Mouse (Mus musculus): ENCODE measurements at regions not wholly inside any gene's neighbourhood (a gene's known extent, or its start where the extent isn't known, plus 50 kb on each side); places are given as distances from the start of the nearest gene placed in this dataset.
A peak's percentile ranks its signal among the peaks of the same experiment; 100 is the strongest.

DNA sequence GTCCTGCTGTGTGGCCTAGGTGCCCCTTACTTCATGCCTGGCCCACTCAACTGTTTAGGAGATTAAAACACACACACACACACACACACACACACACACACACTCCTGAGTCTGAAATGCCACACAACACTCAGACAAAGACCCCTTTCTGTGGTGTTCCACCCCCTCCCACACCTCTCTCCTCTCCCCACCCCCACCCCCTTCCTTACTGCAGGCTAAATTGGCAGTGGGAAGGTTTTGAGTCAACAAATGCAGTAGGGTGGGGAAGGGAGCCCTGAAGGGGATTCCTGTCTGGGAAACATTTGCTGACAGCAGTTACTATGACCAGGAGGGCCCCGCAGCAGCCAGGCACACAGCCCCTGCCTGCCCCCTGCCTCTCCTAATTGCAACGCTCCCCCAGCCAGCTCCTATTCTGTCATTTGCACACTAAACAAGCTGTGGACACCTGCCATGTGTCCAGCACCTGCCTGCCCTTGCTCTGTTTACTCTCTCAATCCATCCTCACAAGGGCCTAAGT is 69.5 kb downstream of the Ephb3 start:
- no peak for DNase-seq

DNA sequence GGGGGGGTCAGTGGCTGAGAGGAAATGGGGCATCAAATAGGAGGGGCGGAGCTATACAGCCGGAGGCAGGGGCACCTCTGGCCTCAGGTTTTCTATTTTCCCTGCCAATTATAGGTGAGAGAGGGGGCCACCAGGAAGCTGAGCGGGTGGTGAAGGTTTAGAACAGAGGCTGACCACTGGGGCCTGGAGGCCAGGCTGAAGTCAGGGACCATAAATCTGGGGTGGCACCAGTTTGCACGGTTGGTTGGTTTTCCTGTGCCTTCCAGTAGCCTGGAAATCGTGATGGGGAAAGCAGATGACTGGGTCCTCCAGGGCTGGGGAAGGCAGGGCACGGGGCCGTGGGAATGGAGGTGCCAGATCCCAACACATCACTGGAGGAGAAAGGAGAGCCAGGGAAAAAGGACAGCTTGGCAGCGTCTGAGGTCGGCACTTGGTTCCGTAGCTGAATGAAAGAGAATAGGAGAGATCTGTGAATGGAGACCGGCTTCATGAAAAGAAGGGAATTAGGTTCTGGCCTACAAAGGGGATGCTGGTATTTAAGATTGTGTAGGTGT is 73.3 kb downstream of the Ephb3 start:
- no peak for DNase-seq

DNA sequence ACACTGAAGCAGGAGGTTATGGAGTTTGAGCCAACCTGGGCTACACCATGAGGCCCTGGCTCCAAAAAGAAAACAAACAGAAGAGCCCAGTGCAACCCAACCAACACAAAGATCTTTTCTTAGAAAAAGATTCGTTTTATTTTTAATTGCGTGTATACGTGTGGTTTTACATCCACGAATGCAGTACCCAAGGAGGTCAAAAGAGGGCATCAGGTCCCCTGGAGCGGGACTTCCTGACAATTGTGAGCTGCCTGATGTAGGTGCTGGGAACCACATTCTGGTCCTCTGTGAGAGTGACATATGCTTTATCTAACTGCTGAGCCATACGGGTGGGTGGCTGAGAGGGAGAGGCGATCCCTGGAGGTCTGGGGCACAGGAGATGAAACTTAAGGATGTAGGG is 73.8 kb downstream of the Ephb3 start:
- DNase-seq = no peak

DNA sequence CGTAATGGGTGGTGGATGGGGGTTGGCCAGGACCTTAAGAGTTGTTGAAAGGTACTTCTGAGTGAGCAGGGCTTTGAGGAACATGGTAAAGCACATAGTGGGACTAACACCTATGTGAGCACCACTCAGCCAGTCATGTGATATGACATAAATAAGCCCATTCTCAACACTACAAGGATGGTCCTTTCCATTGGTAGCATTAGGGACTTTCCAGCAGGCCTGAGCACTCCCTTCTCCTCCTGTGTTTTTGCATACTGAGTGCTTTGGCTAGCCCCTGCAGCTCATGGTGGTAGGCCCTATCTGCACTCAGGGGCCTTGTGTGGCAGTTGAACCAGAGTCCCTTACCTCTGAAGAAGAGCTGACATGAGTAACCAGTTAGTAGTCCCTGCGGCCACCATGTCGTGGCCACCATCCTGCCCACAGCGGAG is 75.7 kb downstream of the Ephb3 start:
- no peak for DNase-seq

DNA sequence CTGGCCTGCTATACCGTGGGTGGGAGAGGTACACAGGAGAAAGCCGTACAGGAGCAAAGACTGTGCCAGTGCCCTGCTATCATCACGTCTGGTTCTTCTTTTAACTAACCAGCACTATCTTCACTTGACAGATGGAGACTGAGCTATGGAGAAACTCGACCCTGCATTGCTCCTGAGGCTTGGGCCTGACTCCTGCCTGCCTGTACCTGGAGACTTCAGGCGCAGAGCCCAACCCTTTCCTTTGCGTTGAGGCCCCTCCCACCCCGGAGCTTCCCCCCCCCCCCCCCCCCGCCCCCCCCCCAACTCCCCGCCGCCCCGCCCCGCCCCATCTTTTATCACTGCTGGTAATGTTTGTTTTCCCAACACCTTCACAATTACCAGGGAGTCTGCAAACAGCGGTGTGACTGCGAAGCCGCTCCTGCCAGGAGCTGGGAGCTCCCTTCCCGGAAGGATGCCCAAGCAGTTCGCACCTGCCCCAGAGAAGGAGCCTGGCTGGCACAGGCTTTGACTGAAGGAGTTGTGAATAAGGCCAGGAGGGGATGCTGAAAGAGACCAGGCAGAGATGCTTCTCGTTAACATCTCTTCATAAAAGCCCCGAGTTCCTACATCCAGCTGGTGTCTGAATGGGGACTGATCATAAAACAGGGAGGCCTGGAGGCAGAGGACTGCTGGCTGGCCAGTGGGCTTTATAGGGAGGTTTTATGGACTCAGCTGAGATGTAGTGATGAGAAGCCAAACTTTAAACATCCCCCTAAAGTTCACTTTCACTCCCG is 77.6 kb downstream of the Ephb3 start:
- DNase-seq = no peak

DNA sequence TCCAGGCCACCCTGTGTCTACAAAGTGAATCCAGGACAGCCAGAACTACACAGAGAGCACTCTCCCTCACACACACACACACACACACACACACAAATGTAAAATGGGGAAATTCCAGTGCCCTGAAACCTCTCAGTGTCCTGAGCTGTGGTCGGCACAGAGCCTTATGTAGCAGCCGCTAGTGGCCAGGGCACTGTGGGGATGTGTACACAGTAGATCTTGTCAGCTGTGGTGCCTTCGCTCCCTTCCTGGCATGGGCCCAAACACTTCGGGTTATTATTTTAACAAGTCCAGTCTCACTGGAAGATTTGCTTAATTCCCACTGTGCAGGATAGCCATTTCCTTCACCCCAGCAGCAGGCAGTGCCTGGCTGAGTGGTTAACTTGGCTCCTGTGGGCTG is 81.5 kb downstream of the Ephb3 start:
- DNase-seq = no peak

DNA sequence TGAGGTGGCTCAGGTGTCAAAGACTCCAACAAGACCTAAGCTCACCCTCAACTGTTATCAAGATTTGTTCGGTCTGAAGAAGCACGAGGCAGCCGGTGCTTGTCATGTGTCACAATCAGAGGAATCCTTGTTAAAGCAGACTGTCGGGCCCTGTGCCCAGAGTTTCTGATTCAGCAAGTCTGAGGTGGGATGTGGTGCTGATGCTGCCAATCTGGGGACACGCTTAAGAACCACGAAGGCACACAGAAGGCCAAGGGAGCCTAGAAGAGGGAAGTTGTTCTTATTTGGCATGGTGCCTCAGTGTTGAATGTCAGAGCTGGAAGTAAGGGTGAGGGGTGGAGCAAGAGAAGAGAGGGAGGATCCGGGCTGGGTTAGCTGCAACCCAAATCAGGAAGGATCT is 85.0 kb downstream of the Ephb3 start:
- DNase-seq = no peak

DNA sequence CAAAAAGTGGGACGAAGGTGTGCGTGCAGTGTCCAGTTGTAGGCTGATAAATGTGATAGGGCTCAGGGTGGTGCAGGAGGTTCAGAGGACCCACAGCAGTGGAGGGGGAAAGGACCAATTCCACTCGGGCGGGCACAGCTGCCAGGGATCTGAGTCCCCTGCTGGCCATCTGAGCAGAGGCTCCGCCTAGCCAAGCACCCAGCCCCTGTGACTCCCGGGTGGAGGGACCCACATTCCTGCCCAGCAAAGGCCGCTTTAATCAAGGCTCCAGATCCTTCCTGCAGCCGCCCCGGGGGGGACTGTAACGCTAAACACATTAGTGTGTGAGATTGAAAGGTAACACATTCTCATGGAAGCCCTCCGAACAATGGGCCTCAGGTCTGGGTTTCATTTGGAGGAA is 88.5 kb downstream of the Ephb3 start:
- DNase-seq = no peak

DNA sequence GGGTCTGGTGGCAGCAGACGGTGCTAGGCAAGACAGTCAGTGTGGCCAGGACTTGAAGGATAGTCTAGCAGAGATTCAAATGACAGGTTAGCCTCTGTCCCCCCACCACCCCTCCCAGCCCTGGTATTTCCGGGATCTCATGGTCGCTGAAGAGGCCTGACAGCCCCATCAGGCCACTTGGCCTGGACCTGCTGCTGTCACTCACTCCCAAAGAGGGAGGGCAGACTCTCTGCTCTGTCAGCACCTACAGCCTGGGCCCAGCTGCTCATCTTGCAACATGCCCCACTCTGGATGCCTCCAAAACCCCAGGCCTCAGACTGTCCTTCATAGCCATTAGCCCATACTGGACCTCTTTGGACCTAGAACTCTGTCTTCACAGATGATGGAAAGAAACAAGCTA is 89.0 kb downstream of the Ephb3 start:
- no peak for DNase-seq

DNA sequence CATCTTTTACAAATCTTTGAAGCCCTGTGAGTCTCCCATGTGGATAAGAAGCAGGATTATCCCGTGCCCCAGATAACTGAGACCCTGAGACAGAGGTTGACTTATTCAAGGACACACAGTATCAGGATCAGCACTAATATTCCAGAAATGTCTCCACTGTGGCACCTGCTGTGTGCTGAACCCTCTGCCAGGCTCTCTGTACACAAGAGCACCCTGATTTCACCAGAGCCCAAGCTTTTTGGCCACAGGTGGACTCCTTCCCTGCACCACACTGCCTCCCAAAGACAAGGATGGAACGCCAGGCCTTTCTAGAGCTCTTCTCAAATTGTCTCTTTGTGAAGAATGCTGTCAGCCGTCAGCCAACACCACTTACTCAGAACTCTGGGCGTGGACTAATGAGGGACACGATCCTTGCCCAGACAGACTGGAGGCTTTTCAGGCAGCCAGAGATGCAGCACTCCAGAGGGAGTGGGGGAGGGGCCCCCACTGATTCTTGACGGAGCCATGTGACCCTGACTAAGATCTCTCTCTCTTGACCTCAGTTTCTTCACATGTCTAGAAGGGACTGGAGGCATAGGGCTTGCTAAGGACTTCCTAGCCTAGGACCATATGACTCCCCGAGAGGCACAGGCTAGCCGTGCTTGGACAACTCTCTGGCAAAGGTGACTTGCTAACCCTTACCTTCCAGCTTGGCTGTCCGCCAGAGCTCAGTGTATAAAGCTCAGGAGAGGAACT is 90.3 kb downstream of the Ephb3 start:
- DNase-seq = peak; percentile 13 to 39

DNA sequence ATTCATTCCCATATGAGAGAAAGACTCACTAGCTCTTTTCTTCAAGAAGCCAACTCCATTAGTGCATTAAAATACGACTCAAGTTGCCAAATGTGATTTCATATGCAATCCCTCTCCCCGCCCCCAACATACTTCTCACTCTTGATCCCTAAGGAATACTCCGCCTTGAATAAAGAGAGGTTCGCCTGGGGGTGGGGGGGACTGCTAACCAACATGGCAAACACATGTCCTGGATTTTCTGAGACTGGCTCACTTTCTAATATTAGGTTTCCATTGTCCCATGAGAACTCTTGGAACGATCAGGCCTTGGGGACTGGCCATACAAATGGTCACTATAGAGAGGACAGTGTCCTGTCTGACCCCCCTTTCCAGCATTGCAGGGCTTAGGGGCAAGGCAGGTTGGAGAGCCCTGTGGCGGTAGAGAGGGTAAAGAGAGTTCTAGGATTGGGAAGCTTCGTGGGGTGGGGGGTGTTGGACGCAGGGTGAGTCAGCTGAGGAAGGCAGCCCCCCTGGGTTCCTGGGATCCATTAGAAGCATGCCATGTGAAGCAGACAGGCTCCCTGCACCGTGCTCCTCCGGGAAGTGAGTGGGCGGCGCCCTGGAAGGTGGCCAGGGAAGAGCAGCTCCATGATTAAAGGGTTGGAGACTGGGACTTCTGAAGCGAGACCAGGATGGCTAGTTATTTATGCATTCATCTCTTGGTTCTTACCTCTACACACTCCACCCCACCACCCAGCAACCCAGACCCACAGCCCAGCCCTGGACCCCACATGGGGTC is 91.6 kb downstream of the Ephb3 start:
- DNase-seq = no peak

DNA sequence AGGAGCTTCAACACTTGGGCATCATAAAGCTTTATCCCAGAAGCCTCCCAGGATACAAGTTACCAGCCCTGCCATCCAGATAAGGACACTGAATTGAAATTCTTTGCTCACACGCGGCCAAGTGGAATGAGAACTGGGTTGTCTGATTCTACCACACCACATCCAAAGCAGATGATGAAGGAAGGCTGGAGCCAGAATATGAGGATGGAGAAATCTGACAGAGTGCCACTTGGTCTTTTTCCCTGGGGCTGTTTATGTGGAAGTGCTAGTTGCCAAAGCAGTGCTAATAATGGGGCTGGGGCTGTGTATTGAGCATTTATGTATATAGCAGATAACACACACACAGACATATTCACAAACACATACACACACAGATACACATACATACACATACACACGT is 92.2 kb downstream of the Ephb3 start:
- DNase-seq = no peak

DNA sequence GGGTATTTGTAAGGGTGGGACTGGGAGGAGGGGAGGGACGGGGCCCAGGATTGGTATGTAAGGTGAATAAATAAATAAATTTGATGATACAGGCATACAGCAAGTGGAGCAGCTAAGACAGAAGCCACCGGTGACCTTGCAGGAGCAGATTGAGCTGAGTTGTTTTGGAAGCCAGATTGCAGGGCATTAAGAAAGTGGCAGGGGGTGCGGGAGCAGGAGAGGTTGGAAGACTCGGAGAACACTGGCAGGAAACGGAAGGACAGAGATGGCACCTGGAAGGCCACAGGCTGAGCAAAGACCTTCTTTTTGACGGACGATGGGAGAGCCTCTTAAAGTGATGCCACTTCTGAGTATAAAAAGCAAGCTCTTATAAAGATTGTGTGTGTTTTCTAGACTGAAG is 94.3 kb downstream of the Ephb3 start:
- DNase-seq = no peak

DNA sequence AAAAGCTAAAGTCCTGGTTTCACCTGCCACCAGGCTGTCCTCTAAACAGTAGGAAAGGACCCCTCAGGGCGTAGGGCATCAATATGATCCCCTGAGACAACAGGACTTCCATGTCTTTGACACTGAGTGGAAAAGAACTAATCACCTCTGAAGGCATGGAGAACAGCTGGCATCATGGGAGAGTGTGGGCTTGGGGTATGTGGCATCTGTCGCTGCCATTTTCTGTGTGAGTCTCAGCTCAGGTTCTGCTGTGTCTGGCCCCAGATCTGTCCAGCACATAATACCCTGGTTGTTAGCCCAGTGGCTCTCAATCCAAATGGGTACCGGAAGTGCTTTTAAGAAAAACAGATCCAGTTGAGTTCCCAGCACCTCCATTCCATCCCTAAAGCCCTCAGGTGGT is 101.3 kb downstream of the Ephb3 start:
- no peak for DNase-seq

DNA sequence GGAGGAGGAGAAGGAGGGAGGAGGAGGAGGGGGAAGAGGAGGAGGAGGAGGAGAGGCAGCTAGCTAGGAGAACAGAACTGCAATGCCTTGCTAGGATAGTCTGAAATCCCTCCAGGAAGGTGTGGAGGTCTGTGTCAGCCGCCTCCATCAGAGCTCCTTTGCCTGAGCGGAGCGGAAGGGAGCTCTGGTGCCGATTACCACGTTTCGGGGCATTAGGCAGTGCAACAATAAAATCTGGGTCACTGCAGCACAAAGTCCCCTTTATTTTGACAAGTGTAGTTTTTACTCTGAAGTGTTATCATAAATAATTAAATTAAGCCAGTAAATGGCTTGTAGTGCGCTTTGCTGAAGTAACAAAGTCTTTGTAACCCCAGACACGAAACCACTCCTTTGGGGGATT is 104.0 kb downstream of the Ephb3 start:
- DNase-seq = no peak

DNA sequence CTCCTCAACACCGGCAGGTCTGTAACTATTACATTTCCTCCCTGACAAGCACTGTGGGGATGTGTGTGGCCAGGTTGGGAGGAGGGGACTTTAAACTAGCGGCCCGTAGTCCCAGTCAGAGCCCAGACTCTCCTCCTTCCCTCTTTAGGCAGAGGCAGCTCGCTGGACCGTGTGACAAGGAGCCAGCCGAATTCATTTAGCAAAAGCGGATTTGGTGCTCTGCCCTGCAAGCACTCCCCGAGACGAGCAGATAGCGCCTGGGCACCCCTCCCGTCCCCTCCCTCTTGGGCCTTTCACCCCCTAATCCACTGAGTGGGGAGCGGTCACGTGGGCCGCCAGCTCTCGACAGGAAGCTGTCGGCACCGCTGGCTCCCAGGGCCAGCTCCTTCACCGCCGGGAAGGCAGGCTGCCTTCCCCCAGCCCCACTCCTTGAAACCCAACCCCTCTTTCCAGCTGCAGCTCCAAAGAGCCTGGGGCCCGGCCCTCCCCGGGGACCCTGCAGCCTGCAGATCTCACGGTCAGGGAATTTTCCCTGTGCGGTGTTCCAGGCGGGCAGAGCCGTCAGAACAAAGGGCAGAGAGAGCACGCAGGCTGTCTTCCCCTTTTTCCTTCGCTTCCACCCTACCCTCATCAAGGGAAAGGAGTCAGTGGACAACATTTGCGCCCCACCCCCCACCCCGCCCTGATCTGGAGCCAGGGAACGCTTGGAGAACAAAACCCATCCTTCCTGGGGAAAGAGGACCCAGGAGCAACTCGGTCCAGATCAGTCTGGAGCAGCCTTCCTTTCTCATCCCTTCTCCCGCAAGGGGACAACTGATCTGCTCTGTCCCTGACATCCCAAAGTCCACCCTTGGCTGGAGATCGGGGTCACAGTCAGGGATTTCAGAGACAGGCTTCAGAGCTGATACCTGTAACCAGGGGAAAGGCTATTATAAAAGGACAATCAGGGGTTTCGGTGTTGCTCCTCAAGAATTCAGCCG is 106.4 kb downstream of the Ephb3 start:
- DNase-seq = peak; percentile 72 to 81

DNA sequence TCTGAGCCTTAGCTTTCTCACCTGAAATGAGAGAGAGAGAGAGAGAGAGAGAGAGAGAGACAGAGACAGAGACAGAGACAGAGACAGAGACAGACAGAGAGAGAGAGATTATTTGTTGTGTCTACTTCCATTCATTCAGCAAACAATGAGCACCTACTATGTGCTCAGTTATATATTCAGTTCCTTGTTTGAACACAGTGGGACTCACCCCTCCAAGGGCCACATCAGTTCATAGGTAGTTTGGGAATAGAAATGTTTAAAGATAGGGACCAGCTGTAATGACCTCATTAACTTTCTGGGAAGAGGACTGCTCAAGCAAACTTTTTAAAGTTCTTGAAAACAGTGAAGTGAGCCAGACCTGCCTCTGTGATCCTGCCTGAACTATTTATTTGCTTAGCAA is 107.2 kb downstream of the Ephb3 start:
- no peak for DNase-seq

DNA sequence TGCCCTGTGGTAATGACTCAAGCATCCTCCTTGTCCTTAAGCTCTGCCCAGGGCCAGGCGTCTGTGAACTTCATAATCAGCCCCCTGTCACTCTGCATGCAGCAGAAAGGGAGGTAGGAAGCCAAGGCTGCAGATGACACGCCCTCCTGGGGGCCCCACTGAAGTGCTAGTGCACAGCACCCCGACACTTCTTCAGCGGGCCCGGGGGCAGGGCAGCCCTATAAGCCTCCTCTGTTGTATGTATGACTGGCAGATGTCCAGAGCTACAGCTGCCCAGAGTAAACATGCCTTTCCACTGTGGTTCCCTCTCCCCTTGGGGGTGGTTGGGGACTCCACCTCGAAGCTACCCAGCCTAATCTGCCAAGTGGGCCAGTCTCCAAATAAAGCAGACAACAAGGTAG is 107.2 kb upstream of the Vps8 start:
- no peak for DNase-seq

DNA sequence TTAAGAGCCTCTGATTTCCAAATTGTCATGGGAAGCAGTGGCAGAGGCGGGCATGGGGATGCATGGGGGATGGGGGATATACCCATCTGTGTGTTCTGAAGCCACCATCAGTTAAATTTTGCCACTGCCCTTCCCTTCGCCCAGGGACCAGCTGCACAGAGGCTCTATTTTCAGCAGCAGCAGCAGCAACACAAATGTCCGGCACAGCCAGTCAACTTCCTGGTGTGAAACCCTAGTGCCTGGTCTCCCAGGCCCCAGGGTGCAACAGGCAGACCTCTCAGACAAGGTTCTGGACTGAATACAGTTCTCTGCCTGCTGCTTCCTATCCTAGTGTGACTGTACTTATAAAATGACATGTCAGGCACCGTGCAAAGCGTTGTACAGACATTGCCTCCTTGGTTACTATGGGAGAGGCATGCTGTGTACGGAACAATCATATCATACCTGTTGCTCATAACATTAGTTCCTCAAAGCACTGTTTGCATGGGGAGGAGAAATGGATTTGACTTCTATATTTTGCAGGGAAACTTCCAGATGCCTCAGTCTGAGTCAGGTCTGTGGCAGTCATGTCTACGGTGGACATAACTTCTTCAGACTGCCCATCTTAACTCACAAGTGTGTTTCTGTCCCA is 104.8 kb upstream of the Vps8 start:
- no peak for DNase-seq

DNA sequence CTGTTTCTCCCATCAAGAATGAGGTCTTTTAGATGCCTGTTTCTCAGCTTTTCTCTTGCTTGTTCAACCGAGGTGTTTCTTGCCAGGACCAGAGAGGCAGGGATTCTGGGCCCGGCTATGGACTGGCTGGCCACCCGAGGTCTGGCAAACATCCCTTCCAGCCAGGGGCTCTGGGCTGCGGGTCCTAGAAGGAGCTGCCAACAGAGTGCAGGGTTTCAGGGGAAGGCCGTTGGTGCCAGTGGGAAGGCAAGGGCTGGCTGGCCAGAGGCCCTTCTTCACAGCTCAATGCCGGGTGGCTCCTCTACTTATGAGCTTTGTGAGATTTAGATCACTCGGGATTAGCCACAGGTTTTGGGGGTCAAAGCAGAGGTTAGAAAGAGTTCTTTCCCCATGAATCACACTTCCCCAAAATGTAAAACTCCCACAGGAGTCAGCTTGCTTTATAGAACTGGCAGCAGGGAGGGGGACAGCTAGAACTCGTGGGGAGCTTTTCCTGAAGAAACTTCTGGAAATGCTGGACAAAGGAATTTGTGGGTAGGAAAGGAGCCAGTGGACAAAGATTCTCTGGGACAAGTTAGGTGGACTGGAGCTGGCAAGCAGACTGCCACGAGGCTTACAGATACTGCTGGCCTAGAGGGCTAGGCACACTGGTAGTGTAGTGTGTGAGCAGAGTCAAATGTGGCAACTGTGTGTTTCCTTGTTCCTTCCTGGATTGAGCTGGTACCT is 104.1 kb upstream of the Vps8 start:
- DNase-seq = no peak

Data from adrenal gland, postnatal 36 days (tissue).